32 mouse cellular contexts compared by ENCODE assay signal in genomic region chr5:136662822-136663221, GRCm38 (mm10). TPM values are rescaled to one million over a fixed set of nuclear protein-coding genes. Genes with fewer than 3 reads are reported as not detected.
DNase-seq lines count a peak whose midpoint lies in the region; ATAC-seq lines count a peak whose summit lies in the region.
"Had no signal": no experiment of that assay in that cellular context is flagged by ENCODE, and none has a peak within 500 bp of the region (broad histone marks: within the 10 kb centered on the region; RNA-seq: fewer than 3 reads in every experiment).

No protein-coding gene starts in this region.

- no peak overlapping the region for H3K9ac ChIP-seq in kidney, embryonic 16.5 days (replicated peaks; ENCODE audit: low read length)
- H3K9ac ChIP-seq in forebrain, embryonic 12.5 days, result no peak overlapping the region
- H3K9ac ChIP-seq: forebrain, embryonic 13.5 days; heart, embryonic 12.5 days; liver, embryonic 13.5 days; lung, embryonic 14.5 days; midbrain, embryonic 13.5 days had no signal

- H3K27ac ChIP-seq in kidney, embryonic 16.5 days (ENCODE audit: low read length), result no peak overlapping the region
- H3K27ac ChIP-seq in forebrain, embryonic 12.5 days, result no peak overlapping the region
- H3K27ac ChIP-seq: forebrain, embryonic 13.5 days; hindbrain, postnatal 0 days; kidney, postnatal 0 days; liver, embryonic 13.5 days; midbrain, embryonic 13.5 days had no signal

- ATAC-seq in kidney, embryonic 16.5 days (ENCODE audit: low FRiP score, low TSS enrichment), result no peak
- no peak for ATAC-seq in forebrain, embryonic 12.5 days (ENCODE audit: low FRiP score)
- ATAC-seq: forebrain, embryonic 13.5 days; hindbrain, postnatal 0 days; intestine, embryonic 16.5 days; midbrain, embryonic 13.5 days had no signal

- H3K9me3 ChIP-seq in kidney, embryonic 16.5 days (ENCODE audit: low read length), result no peaks in the 10 kb centered on the region
- H3K9me3 ChIP-seq in forebrain, embryonic 12.5 days, result no peaks in the 10 kb centered on the region
- H3K9me3 ChIP-seq: forebrain, embryonic 13.5 days; heart, embryonic 12.5 days; liver, embryonic 13.5 days; megakaryocyte, embryonic 14.5 days; midbrain, embryonic 13.5 days had no signal

- H3K4me2 ChIP-seq in kidney, embryonic 16.5 days (replicated peaks; ENCODE audit: low read depth, low read length), result no peak overlapping the region
- H3K4me2 ChIP-seq in forebrain, embryonic 12.5 days, result no peak overlapping the region
- H3K4me2 ChIP-seq: forebrain, embryonic 13.5 days; heart, embryonic 12.5 days; liver, embryonic 13.5 days; lung, embryonic 14.5 days; midbrain, embryonic 13.5 days had no signal

- H3K4me1 ChIP-seq in kidney, embryonic 16.5 days (ENCODE audit: insufficient read depth, low read length), result no peaks in the 10 kb centered on the region
- H3K4me1 ChIP-seq in forebrain, embryonic 12.5 days, result no peaks in the 10 kb centered on the region
- H3K4me1 ChIP-seq: forebrain, embryonic 13.5 days; heart, embryonic 12.5 days; liver, embryonic 13.5 days; midbrain, embryonic 13.5 days had no signal

- H3K36me3 ChIP-seq in kidney, embryonic 16.5 days (ENCODE audit: insufficient read depth, low read length), result no peaks in the 10 kb centered on the region
- no peaks in the 10 kb centered on the region for H3K36me3 ChIP-seq in forebrain, embryonic 12.5 days (replicated peaks)
- H3K36me3 ChIP-seq: heart, embryonic 12.5 days; liver, embryonic 13.5 days; midbrain, embryonic 13.5 days had no signal

- WGBS in kidney, embryonic 16.5 days, result 13% methylated on average over 1 of the region's 1 CpGs
- WGBS in forebrain, embryonic 12.5 days, result 63% methylated on average over 1 of the region's 1 CpGs

- H3K27me3 ChIP-seq in kidney, embryonic 16.5 days (ENCODE audit: insufficient read depth, low read length), result peaks cover 5% of the 10 kb centered on the region; the same call in 1 of the 2 replicates
- H3K27me3 ChIP-seq in forebrain, embryonic 12.5 days, result peaks cover 20% of the 10 kb centered on the region; the same call in 1 of the 2 replicates
- H3K27me3 ChIP-seq: forebrain, embryonic 13.5 days; liver, embryonic 13.5 days had no signal

- DNase-seq in embryo, embryonic 10 days (ENCODE audit: low spot score), result peak; percentile 27
- no peak for DNase-seq in embryo, embryonic 11 days
- peak; percentile 5 to 12 for DNase-seq in kidney, postnatal 36 days
- DNase-seq in adrenal gland, adult 8-10 months, result peak; percentile 62
- DNase-seq in embryo, embryonic 10.5 days (ENCODE audit: low spot score), result peak; percentile 23
- no peak for DNase-seq in B cell, adult 2 months
- DNase-seq: cerebellum, adult 18-20 months; gastrocnemius, postnatal 10 days; heart, adult 18-20 months; heart, postnatal 10 days; liver, embryonic 13.5 days; lung, embryonic 14.5 days; thymus, adult 2 months had no signal

- H3K4me3 ChIP-seq in kidney, embryonic 16.5 days (ENCODE audit: low read length), result no peak overlapping the region
- H3K4me3 ChIP-seq in forebrain, embryonic 12.5 days (replicated peaks), result no peak overlapping the region
- H3K4me3 ChIP-seq: erythroblast, embryonic 14.5 days; forebrain, embryonic 13.5 days; heart, embryonic 12.5 days; liver, embryonic 13.5 days; megakaryocyte, embryonic 14.5 days; midbrain, embryonic 13.5 days had no signal

RNA-seq across cellular contexts. Expression of gene Myl10, which starts 30.1 kb away (rescaled TPM):
- polyA plus RNA-seq in kidney, embryonic 16.5 days (2015; fragmentation: Nextera tagmentation; extraction: Ambion mirVana), result not detected in 2 replicates
- not detected for total RNA-seq in adrenal gland, adult 8-10 months (2022)
- not detected in 2 replicates for polyA plus RNA-seq in forebrain, embryonic 12.5 days (2016; fragmentation: Nextera tagmentation; extraction: Ambion mirVana)
- total RNA-seq: ES-E14; heart, adult 18-20 months; heart, postnatal 10 days; hindbrain, postnatal 0 days; layer of hippocampus, adult 18-20 months; layer of hippocampus, postnatal 14 days; left cerebral cortex, adult 8-10 months; left cerebral cortex, postnatal 4 days; monocyte, adult 5-6 weeks; neutrophil, adult 5-6 weeks had no signal
- polyA plus RNA-seq: embryonic facial prominence, embryonic 11.5 days; erythroblast, embryonic 14.5 days; forebrain, embryonic 13.5 days; heart, embryonic 12.5 days; hindbrain, embryonic 11.5 days; hindbrain, postnatal 0 days; intestine, embryonic 16.5 days; kidney, postnatal 0 days; liver, embryonic 13.5 days; lung, embryonic 14.5 days; midbrain, embryonic 13.5 days had no signal

Comparison
In these comparisons a context has a peak if more than half of its experiments do, and no peak if none do; other contexts are left out.
1. DNase-seq: peak in embryo, embryonic 10 days (single experiment), kidney, postnatal 36 days (2 of 2), adrenal gland, adult 8-10 months (single experiment) and embryo, embryonic 10.5 days (single experiment); none in embryo, embryonic 11 days (single experiment) and B cell, adult 2 months (0 of 2).